Mouse (Mus musculus) kidney, embryonic 14.5 days (tissue): ENCODE data around the gene Adgrl3. TPM values are rescaled to one million over a fixed set of nuclear protein-coding genes. Genes with fewer than 3 reads are reported as not detected.

ENCODE experiments used
- ATAC-seq: fragments of 200-750 bp; cut with Nextera tagmentation; 2 replicates; pipeline ENCODE4 v1.8.0; 2017; ENCODE audit warnings: moderate number of reproducible peaks, mild to moderate bottlenecking, moderate TSS enrichment, moderate library complexity; ENCODE audit not compliant: low FRiP score, low TSS enrichment
- H3K27ac ChIP-seq: fragments of 300-500 bp; sonication (generic); 2 replicates; pipeline ENCODE4 v1.5.1; 2014; ENCODE audit warnings: low read depth, mild to moderate bottlenecking, low read length, moderate library complexity, mixed read lengths
- H3K27me3 ChIP-seq: fragments of 300-500 bp; sonication (generic); 2 replicates; pipeline ENCODE4 v1.6.1; 2014; ENCODE audit warnings: mild to moderate bottlenecking, low read length; ENCODE audit not compliant: control insufficient read depth, insufficient read depth
- H3K36me3 ChIP-seq: fragments of 300-500 bp; sonication (generic); 2 replicates; pipeline ENCODE4 v1.6.1; 2014; ENCODE audit warnings: low read length, mixed read lengths; ENCODE audit not compliant: control insufficient read depth, insufficient read depth
- H3K4me1 ChIP-seq: fragments of 300-500 bp; sonication (generic); 2 replicates; pipeline ENCODE4 v1.6.1; 2014; ENCODE audit warnings: low read length, mixed read lengths; ENCODE audit not compliant: control insufficient read depth, insufficient read depth
- H3K4me2 ChIP-seq: fragments of 300-500 bp; sonication (generic); replicated peaks from 2 replicates; pipeline ENCODE4 v1.6.1; 2014; ENCODE audit warnings: low read depth, mild to moderate bottlenecking, low read length
- H3K4me3 ChIP-seq: fragments of 300-500 bp; sonication (generic); 2 replicates; pipeline ENCODE4 v1.5.1; 2014; ENCODE audit warnings: mild to moderate bottlenecking, low read length
- H3K9ac ChIP-seq: fragments of 300-500 bp; sonication (generic); 2 replicates; pipeline ENCODE4 v1.6.1; 2014; ENCODE audit warnings: low read depth, mild to moderate bottlenecking, low read length, moderate library complexity
- H3K9me3 ChIP-seq: fragments of 300-500 bp; sonication (generic); 2 replicates; pipeline ENCODE4 v1.6.1; 2016; ENCODE audit warnings: low read length; ENCODE audit not compliant: control insufficient read depth
- WGBS: fragments of 180-500 bp; shearing (Covaris S2); extraction: QIAGEN DNeasy Blood & Tissue Kit; methylation state at CpG from one replicate; pipeline ENCODE4 v1.1.7; 2014; 5-methylcytosine and 5-hydroxymethylcytosine counted together
- polyA plus RNA-seq: library from polyadenylated mRNA; unstranded; fragments of >200 nt; fragmentation: Nextera tagmentation; extraction: Ambion mirVana; gene quantifications from 2 replicates; pipeline ENCODE4 v1.2.1, GENCODE M21; 2014

Gene Adgrl3
- polyA plus RNA-seq, 1 experiment from 2014 or later = 28.2 TPM

DNA sequence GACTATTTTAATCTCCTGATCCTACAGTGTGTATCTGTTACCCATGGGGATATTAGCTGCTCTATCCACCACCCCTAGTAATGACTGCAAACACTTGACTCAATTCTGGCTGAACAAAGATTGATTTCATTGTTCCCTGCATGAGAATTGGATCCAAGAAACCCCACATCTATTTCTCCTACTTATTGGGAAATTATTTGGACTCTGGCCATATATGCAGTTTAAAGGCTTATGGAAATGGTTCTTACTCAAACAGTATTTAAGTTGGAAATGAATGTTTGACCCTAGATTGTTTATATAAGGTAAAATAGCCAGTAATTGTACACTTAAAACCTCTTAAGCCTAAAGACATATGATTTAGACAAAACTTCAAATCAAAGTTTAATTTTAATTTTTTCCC lies 207.3 kb downstream of the Adgrl3 start:
- no peaks in the 10 kb centered on the region for H3K27me3 ChIP-seq
- no peak overlapping the region for H3K4me2 ChIP-seq
- ATAC-seq = no peak
- H3K36me3 ChIP-seq = no peaks in the 10 kb centered on the region
- H3K4me1 ChIP-seq = no peaks in the 10 kb centered on the region
- no peak overlapping the region for H3K27ac ChIP-seq
- no peaks in the 10 kb centered on the region for H3K9me3 ChIP-seq
- no peak overlapping the region for H3K4me3 ChIP-seq
- H3K9ac ChIP-seq = no peak overlapping the region

DNA sequence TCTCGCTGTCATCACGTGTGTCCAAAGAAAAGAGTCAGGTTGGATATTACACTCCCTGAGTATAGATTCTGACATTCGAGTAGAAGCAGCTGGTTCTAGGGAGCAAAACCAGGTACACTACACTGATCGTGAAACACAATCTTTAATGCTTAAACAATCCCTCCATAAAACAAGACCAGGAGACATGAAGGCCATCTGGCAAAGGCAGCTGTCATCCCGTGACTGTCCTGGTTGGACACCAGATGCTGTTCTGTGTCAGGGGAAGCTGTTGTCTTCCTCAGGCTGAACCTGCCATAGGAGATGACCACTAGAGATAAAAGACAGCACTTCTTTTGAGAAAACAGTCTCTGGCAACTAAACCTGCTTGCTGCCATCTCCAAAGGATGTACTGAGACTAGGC lies 228.8 kb downstream of the Adgrl3 start:
- H3K36me3 ChIP-seq = no peaks in the 10 kb centered on the region
- no peaks in the 10 kb centered on the region for H3K4me1 ChIP-seq
- H3K9ac ChIP-seq = no peak overlapping the region
- WGBS = 35% methylated on average over 5 of the region's 5 CpGs
- peak; percentile 91; the same call in 1 of the 2 replicates for ATAC-seq
- no peak overlapping the region for H3K27ac ChIP-seq
- H3K4me2 ChIP-seq = no peak overlapping the region
- no peaks in the 10 kb centered on the region for H3K9me3 ChIP-seq
- no peak overlapping the region for H3K4me3 ChIP-seq
- no peaks in the 10 kb centered on the region for H3K27me3 ChIP-seq

DNA sequence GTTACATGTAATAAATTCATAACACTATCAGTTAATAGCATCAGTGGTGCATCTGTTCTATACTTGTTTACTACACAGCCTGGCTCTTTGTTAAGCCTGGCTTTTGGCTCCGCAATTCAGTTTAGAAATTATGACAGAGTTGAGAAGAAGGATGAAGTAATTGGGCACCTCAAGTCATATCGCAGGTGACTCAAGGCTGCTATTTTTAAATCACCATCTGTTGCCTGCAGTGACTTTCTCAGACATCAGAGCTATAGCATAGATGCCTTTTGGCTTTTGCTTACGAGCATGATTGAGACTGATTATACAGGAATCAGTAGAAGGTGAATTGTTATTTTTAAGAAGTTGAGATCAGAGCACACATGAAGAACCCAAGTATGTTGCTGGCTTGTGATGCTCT lies 236.2 kb downstream of the Adgrl3 start:
- Histone ChIP-seq H3K4me3 (no peak overlapping the region), H3K4me1 (no peaks in the 10 kb centered on the region), H3K27me3 (no peaks in the 10 kb centered on the region), H3K27ac (no peak overlapping the region), H3K9me3 (no peaks in the 10 kb centered on the region), H3K36me3 (no peaks in the 10 kb centered on the region), H3K4me2 (no peak overlapping the region), H3K9ac (no peak overlapping the region)
- 93% methylated on average over 3 of the region's 3 CpGs for WGBS
- ATAC-seq = no peak

GRCm38 (mm10) chr5:81269689-81270088 lies 249.8 kb downstream of the Adgrl3 start:
- Histone ChIP-seq H3K4me2 (no peak overlapping the region), H3K9me3 (no peaks in the 10 kb centered on the region), H3K9ac (no peak overlapping the region), H3K4me1 (no peaks in the 10 kb centered on the region), H3K4me3 (no peak overlapping the region), H3K27me3 (no peaks in the 10 kb centered on the region), H3K27ac (no peak overlapping the region), H3K36me3 (no peaks in the 10 kb centered on the region)
- WGBS = 92% methylated on average over 3 of the region's 3 CpGs
- ATAC-seq = no peak

GRCm38 (mm10) chr5:81275346-81276047 lies 255.6 kb downstream of the Adgrl3 start:
- no peak for ATAC-seq
- WGBS = 53% methylated on average over 6 of the region's 6 CpGs
- H3K4me3 ChIP-seq = no peak overlapping the region

GRCm38 (mm10) chr5:81279246-81279645 lies 259.3 kb downstream of the Adgrl3 start:
- no peak for ATAC-seq
- Histone ChIP-seq H3K9ac (no peak overlapping the region), H3K4me3 (no peak overlapping the region), H3K9me3 (no peaks in the 10 kb centered on the region), H3K4me1 (no peaks in the 10 kb centered on the region), H3K27ac (no peak overlapping the region), H3K36me3 (no peaks in the 10 kb centered on the region), H3K4me2 (no peak overlapping the region), H3K27me3 (no peaks in the 10 kb centered on the region)
- WGBS = 69% methylated on average over 2 of the region's 2 CpGs

More at GRCm38 (mm10) chr5:81275346-81276047, 255.6 kb downstream of the Adgrl3 start:
- H3K4me2 ChIP-seq = no peak overlapping the region
- no peaks in the 10 kb centered on the region for H3K27me3 ChIP-seq
- H3K27ac ChIP-seq = no peak overlapping the region
- no peak overlapping the region for H3K9ac ChIP-seq
- H3K4me1 ChIP-seq = no peaks in the 10 kb centered on the region
- no peaks in the 10 kb centered on the region for H3K36me3 ChIP-seq
- no peaks in the 10 kb centered on the region for H3K9me3 ChIP-seq

GRCm38 (mm10) chr5:81285643-81286042 lies 265.7 kb downstream of the Adgrl3 start:
- Histone ChIP-seq H3K27ac (no peak overlapping the region), H3K9ac (no peak overlapping the region), H3K4me1 (no peaks in the 10 kb centered on the region), H3K27me3 (no peaks in the 10 kb centered on the region), H3K4me2 (no peak overlapping the region), H3K36me3 (no peaks in the 10 kb centered on the region), H3K9me3 (0 out of 2 replicates have a peak, but pooled peaks cover 4% of the 10 kb centered on the region), H3K4me3 (no peak overlapping the region)
- ATAC-seq = no peak
- 17% methylated on average over 1 of the region's 1 CpGs for WGBS

DNA sequence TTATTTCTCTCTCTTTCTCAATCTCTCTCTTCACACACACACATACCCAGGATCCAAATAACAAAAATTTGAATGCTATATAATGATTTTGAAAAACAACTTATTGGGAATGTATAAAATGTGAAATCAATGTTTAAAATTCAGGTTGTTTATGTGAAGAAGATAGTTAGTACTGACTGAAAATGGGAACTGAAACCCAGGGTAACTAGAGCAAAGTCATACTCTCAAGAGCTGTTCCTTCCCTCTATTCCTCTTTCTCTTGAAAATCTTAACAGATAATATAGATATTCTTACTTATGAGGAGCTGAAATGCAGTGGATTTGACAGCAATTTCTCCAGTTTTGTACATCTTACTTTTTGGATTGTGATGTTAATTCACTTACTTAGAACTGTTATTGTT lies 281.9 kb downstream of the Adgrl3 start:
- ATAC-seq = no peak

GRCm38 (mm10) chr5:81317406-81318112 lies 297.6 kb downstream of the Adgrl3 start:
- Histone ChIP-seq H3K9ac (no peak overlapping the region), H3K27ac (no peak overlapping the region), H3K4me3 (no peak overlapping the region), H3K9me3 (no peaks in the 10 kb centered on the region), H3K4me2 (no peak overlapping the region), H3K36me3 (no peaks in the 10 kb centered on the region), H3K4me1 (no peaks in the 10 kb centered on the region), H3K27me3 (no peaks in the 10 kb centered on the region)
- 95% methylated on average over 3 of the region's 3 CpGs for WGBS
- ATAC-seq = no peak

More for the DNA sequence above, 281.9 kb downstream of the Adgrl3 start:
- Histone ChIP-seq H3K27ac (no peak overlapping the region), H3K4me1 (no peaks in the 10 kb centered on the region), H3K4me2 (no peak overlapping the region), H3K9ac (no peak overlapping the region), H3K27me3 (no peaks in the 10 kb centered on the region), H3K36me3 (no peaks in the 10 kb centered on the region), H3K9me3 (no peaks in the 10 kb centered on the region), H3K4me3 (no peak overlapping the region)
